Mouse (Mus musculus): ENCODE measurements around the gene Mrpl12. TPM values are rescaled to one million over a fixed set of nuclear protein-coding genes. Genes with fewer than 3 reads are reported as not detected.
A peak's percentile ranks its signal among the peaks of the same experiment; 100 is the strongest.

Mrpl12 gene
- total and polyA plus RNA-seq, 2 experiments: 46.6 to 232 TPM

DNA sequence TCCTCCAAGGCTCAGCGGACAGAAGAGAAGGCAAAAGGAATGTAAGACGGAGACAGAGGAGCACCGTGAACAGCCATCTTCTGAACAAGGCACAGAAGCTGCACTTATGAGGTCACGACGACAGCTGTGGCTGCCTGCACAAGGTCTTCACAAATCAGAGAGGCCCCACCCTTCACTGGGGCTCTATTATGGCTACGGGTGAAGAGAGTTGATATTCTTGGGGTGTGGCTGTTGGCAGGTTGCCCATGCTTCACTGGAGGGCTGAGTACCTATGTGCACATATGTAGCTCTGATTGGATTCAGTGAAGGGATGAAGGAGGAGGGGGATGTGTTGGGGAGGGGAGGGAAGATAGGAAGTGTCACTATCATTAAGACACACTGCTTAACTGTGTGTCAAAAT, 34.1 kb downstream of the Mrpl12 start:
- no peak overlapping the region; the same call in 1 of the 2 replicates for H3K9ac ChIP-seq (ENCODE audit: low read depth, low read length)
- WGBS: 75% methylated on average over 6 of the region's 6 CpGs
- H3K4me3 ChIP-seq (ENCODE audit: insufficient read depth, low read depth, low read length): no peak overlapping the region

DNA sequence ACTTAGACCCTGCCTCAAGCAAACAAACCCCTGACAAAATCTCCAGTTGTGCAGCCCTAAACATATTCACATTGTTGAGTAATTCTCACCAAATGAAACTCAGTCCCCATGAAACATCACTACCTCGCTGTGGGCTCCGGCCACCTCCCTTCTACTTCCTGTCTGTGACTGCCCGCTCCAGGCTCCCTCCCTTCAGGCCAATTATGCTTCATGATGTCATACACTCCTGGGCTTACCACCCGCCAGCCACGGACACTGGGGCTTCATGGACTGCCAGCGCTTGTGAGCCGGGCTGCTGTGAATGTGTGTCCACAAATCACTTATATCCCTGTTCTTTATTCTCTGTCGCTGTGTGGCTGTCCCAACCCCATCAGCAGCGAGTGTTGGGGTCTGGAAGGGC, 35.3 kb downstream of the Mrpl12 start:
- Histone ChIP-seq H3K27me3 (ENCODE audit: control insufficient read depth, insufficient read depth, low read length) (no peaks in the 10 kb centered on the region), H3K36me3 (ENCODE audit: control insufficient read depth, insufficient read depth, low read length) (no peaks in the 10 kb centered on the region), H3K79me2 (ENCODE audit: control insufficient read depth, insufficient read depth, low read length) (peaks cover 9% of the 10 kb centered on the region; the same call in 1 of the 2 replicates), H3K9ac (ENCODE audit: low read depth, low read length) (no peak overlapping the region), H3K4me3 (ENCODE audit: insufficient read depth, low read depth, low read length) (no peak overlapping the region), H3K4me1 (ENCODE audit: control insufficient read depth, insufficient read depth, low read length) (peaks cover 29% of the 10 kb centered on the region), H3K27ac (replicated peaks; ENCODE audit: insufficient read depth, low read depth, low read length) (no peak overlapping the region)
- TF ChIP-seq POLR2A (IDR thresholded peaks at IDR 0.05; ENCODE audit: extremely low read depth, insufficient read depth, low read length) (no peak), CTCF (IDR thresholded peaks at IDR 0.05; ENCODE audit: low read depth, low read length) (no peak)
- no peak for DNase-seq (ENCODE audit: extremely low read depth, low read depth, low spot score)
- WGBS: 77% methylated on average over 9 of the region's 9 CpGs

More for the DNA sequence above, 34.1 kb downstream of the Mrpl12 start:
- Histone ChIP-seq H3K27ac (replicated peaks; ENCODE audit: insufficient read depth, low read depth, low read length) (peak overlapping the region; percentile 21), H3K36me3 (ENCODE audit: control insufficient read depth, insufficient read depth, low read length) (no peaks in the 10 kb centered on the region), H3K79me2 (ENCODE audit: control insufficient read depth, insufficient read depth, low read length) (peaks cover 4% of the 10 kb centered on the region; the same call in 1 of the 2 replicates), H3K4me1 (ENCODE audit: control insufficient read depth, insufficient read depth, low read length) (peaks cover 22% of the 10 kb centered on the region), H3K27me3 (ENCODE audit: control insufficient read depth, insufficient read depth, low read length) (no peaks in the 10 kb centered on the region)
- no peak for DNase-seq (ENCODE audit: extremely low read depth, low read depth, low spot score)
- TF ChIP-seq POLR2A (IDR thresholded peaks at IDR 0.05; ENCODE audit: extremely low read depth, insufficient read depth, low read length): no peak
- TF ChIP-seq CTCF (IDR thresholded peaks at IDR 0.05; ENCODE audit: low read depth, low read length): no peak

DNA sequence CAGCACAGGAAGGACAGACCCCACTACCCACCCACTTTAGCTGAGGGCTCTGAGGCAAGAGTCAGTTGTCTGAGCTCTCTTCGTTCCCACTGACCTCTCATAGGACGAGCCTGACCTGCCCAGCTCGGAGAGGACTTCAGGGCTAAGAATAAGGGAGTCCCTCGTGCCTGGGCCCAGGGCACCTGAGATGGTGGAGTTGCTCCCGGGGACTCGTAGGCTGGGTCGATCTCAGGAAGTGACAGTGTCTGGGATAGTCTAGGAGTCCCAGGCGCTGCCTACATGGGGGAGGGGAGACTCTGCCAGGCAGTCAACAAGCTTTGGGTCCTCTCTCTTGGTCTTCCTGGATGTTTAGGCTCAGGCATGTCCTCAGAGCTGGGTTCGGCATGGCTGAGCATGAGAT, 36.1 kb downstream of the Mrpl12 start:
- Histone ChIP-seq H3K36me3 (ENCODE audit: control insufficient read depth, insufficient read depth, low read length) (no peaks in the 10 kb centered on the region), H3K27ac (replicated peaks; ENCODE audit: insufficient read depth, low read depth, low read length) (no peak overlapping the region), H3K79me2 (ENCODE audit: control insufficient read depth, insufficient read depth, low read length) (peaks cover 9% of the 10 kb centered on the region; the same call in 1 of the 2 replicates), H3K27me3 (ENCODE audit: control insufficient read depth, insufficient read depth, low read length) (no peaks in the 10 kb centered on the region), H3K4me3 (ENCODE audit: insufficient read depth, low read depth, low read length) (no peak overlapping the region), H3K9ac (ENCODE audit: low read depth, low read length) (no peak overlapping the region), H3K4me1 (ENCODE audit: control insufficient read depth, insufficient read depth, low read length) (peaks cover 29% of the 10 kb centered on the region)
- no peak for DNase-seq (ENCODE audit: extremely low read depth, low read depth, low spot score)
- TF ChIP-seq CTCF (IDR thresholded peaks at IDR 0.05; ENCODE audit: low read depth, low read length): no peak
- TF ChIP-seq POLR2A (IDR thresholded peaks at IDR 0.05; ENCODE audit: extremely low read depth, insufficient read depth, low read length): no peak
- WGBS: 82% methylated on average over 9 of the region's 9 CpGs

DNA sequence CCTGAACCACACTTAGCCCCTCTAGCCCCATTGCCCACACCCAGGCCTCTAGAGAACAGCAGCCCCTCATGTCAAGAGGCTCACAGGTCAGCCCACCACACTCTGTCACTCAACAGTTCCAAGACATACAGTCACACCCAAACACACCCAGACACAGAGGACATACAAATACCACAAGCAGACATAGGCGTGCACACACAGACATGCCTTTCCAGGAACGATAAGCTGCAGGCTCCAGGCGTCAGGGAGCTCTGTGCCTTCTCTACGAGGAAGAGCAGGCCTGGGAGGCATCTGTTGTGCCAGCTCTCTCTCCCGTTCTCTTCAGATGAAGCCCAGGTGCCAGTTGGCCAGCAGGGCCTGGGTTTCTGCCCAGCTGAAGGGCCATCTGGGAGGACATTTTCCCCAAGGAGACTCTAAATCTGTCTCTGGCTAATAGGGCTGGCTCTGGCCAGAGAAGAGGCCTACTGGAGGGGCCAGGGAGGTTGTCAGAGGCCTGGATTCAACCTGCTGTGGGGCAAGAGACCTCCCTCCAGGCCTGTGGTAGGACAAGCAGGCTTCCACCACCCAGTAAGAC, 36.6 kb downstream of the Mrpl12 start:
- H3K27me3 ChIP-seq (ENCODE audit: control insufficient read depth, insufficient read depth, low read length): no peaks in the 10 kb centered on the region
- peaks cover 9% of the 10 kb centered on the region; the same call in 1 of the 2 replicates for H3K79me2 ChIP-seq (ENCODE audit: control insufficient read depth, insufficient read depth, low read length)
- 35% methylated on average over 5 of the region's 5 CpGs for WGBS
- peak; percentile 82 for DNase-seq (ENCODE audit: extremely low read depth, low read depth, low spot score)
- H3K4me1 ChIP-seq (ENCODE audit: control insufficient read depth, insufficient read depth, low read length): peaks cover 25% of the 10 kb centered on the region
- no peak overlapping the region; the same call in 1 of the 2 replicates for H3K9ac ChIP-seq (ENCODE audit: low read depth, low read length)
- H3K27ac ChIP-seq (replicated peaks; ENCODE audit: insufficient read depth, low read depth, low read length): peak overlapping the region; percentile 87
- TF ChIP-seq POLR2A (IDR thresholded peaks at IDR 0.05; ENCODE audit: extremely low read depth, insufficient read depth, low read length): no peak
- TF ChIP-seq CTCF (IDR thresholded peaks at IDR 0.05; ENCODE audit: low read depth, low read length): 0 out of 2 replicates have a peak, but pooled peaks have one; percentile 8
- H3K36me3 ChIP-seq (ENCODE audit: control insufficient read depth, insufficient read depth, low read length): no peaks in the 10 kb centered on the region
- no peak overlapping the region for H3K4me3 ChIP-seq (ENCODE audit: insufficient read depth, low read depth, low read length)

DNA sequence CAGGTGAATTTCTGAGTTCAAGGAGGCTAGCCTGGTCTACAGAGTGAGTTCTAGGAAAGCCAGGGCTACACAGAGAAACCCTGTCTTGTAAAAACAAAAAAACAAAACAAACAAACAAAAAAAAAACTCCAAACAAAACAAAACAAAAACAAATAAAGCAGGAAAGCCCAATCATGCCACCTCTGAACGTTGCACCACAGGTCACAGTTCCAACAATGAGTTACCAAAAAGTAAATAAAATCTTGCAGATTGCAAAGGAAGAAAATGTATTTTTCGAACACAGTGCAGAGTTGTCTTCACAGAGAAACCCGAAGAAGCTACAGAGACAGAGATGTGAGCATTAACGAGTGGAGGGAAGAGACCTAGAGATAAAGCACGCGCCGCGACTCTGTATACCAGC, 38.2 kb downstream of the Mrpl12 start:
- 54% methylated on average over 8 of the region's 8 CpGs for WGBS
- no peak for TF ChIP-seq CTCF (IDR thresholded peaks at IDR 0.05; ENCODE audit: low read depth, low read length)
- no peak for TF ChIP-seq POLR2A (IDR thresholded peaks at IDR 0.05; ENCODE audit: extremely low read depth, insufficient read depth, low read length)
- Histone ChIP-seq H3K4me3 (ENCODE audit: insufficient read depth, low read depth, low read length) (peak overlapping the region; percentile 51), H3K9ac (ENCODE audit: low read depth, low read length) (peak overlapping the region; percentile 69), H3K27ac (replicated peaks; ENCODE audit: insufficient read depth, low read depth, low read length) (peak overlapping the region; percentile 99), H3K4me1 (ENCODE audit: control insufficient read depth, insufficient read depth, low read length) (peaks cover 27% of the 10 kb centered on the region), H3K27me3 (ENCODE audit: control insufficient read depth, insufficient read depth, low read length) (no peaks in the 10 kb centered on the region), H3K36me3 (ENCODE audit: control insufficient read depth, insufficient read depth, low read length) (no peaks in the 10 kb centered on the region), H3K79me2 (ENCODE audit: control insufficient read depth, insufficient read depth, low read length) (peaks cover 9% of the 10 kb centered on the region; the same call in 1 of the 2 replicates)
- peak; percentile 94 for DNase-seq (ENCODE audit: extremely low read depth, low read depth, low spot score)

DNA sequence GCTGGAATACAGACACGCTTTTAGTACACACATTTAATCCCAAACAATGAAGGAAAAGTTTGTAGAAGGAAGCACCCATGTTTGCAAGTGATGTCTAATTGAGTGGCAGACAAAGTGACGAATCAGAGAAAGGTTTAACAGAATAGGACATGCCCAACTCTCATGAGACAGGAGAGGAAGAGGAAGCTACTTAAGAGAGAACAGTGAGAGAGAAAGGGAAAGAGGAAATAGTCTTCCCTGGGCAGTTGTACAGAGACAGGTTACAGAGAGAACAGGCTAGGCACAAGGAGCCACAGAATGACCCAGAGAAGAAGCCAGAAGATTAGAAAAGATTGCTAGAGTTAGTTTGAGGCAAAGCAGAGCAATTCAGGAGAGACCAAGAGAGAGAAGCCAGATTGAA, 41.5 kb downstream of the Mrpl12 start:
- no peak overlapping the region for H3K4me3 ChIP-seq (ENCODE audit: insufficient read depth, low read depth, low read length)
- H3K27me3 ChIP-seq (ENCODE audit: control insufficient read depth, insufficient read depth, low read length): no peaks in the 10 kb centered on the region
- no peaks in the 10 kb centered on the region for H3K36me3 ChIP-seq (ENCODE audit: control insufficient read depth, insufficient read depth, low read length)
- peak overlapping the region; percentile 40 for H3K27ac ChIP-seq (replicated peaks; ENCODE audit: insufficient read depth, low read depth, low read length)
- no peak overlapping the region for H3K9ac ChIP-seq (ENCODE audit: low read depth, low read length)
- H3K4me1 ChIP-seq (ENCODE audit: control insufficient read depth, insufficient read depth, low read length): peaks cover 31% of the 10 kb centered on the region
- peaks cover 14% of the 10 kb centered on the region; the same call in 1 of the 2 replicates for H3K79me2 ChIP-seq (ENCODE audit: control insufficient read depth, insufficient read depth, low read length)
- TF ChIP-seq CTCF (IDR thresholded peaks at IDR 0.05; ENCODE audit: low read depth, low read length) (no peak), POLR2A (IDR thresholded peaks at IDR 0.05; ENCODE audit: extremely low read depth, insufficient read depth, low read length) (no peak)
- DNase-seq (ENCODE audit: extremely low read depth, low read depth, low spot score): no peak
- 87% methylated on average over 2 of the region's 2 CpGs for WGBS
